Mouse (Mus musculus): ENCODE results near the gene Lrrk1. TPM values are rescaled to one million over a fixed set of nuclear protein-coding genes. Genes with fewer than 3 reads are reported as not detected.

Lrrk1 gene
- total RNA-seq, 2 experiments from 2014 or later: 3.8 to 4.2 TPM

DNA sequence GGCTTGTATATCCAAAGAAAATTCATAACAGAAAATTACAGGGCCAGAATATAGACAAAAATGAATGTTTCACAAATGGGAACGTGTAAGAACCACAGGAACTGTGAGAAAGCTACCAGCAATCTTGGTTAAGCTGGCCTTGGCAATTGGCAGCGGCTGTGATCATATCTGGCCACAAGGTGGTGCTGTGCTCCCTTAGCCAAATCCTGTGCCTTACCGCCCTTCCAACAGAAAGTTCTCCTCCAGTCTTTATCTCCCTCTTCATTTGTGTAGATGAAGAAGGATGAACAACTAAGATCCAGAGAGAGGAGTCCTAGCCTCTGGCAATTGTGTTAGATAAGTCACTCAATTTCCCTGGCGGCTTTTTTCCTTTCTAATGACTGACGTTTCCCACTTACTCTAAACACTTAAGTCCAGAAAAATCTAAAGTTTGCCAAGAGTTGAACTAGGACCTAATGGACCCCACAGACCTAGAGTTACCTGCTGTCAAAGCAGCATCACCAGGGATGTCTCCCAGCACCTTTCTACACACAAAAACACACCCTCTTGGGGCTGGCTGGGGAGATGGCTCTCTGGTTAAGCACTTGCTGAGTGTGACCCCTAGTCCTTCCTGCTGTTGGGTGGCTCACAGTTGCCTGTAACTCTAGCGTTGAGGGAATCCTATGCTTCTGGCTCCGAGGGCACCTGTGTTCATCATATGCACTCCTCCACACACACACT lies 78.0 kb downstream of the Lrrk1 start:
- DNase-seq (ENCODE audit: extremely low spot score in 1 of 2, low spot score in 2 of 2): peak; percentile 55 to 56
- intact Hi-C loops (cut with DNase I): loop anchor here (2.0 kb wide), 2 partner anchors 79 to 351 kb away; partner anchors contain the start of gene Lrrk1

DNA sequence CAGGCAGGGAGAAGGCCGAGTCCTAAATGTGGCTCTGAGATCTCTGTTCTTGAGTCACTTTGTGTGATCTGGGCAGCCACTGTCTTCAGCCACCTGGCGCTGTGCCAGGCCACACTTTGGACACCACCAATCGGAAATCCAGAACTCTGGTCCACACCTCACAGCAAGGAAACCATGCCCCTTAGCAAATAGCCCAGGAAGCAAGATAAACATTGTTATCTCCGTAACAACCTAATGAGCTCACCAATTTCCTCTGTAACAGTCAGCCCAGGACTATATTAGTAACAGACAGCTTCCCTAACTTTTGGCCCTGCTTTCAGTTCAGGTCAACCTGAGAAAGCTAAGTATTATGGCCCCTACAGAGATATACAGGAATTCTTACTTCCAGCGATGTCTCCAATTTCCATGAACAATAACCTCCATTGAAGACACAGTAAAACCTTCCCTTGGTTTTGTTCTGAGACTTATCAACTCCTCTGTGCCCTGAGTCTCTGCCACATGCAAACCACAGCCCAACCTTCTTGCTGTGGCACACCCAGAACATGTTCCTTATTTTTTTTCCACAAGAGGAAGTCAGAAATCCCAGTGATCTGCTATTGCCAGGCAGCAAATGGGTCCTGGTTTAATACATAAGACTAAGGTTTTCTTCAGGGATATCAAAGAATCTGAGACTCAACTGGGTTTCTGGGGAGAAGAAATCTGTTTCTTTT lies 78.8 kb downstream of the Lrrk1 start:
- intact Hi-C loops (cut with DNase I): loop anchor here (2.0 kb wide), 1 partner anchor 351 kb away; no protein-coding TSS in a partner anchor
- no peak for DNase-seq (ENCODE audit: extremely low spot score in 1 of 2, low spot score in 2 of 2)

DNA sequence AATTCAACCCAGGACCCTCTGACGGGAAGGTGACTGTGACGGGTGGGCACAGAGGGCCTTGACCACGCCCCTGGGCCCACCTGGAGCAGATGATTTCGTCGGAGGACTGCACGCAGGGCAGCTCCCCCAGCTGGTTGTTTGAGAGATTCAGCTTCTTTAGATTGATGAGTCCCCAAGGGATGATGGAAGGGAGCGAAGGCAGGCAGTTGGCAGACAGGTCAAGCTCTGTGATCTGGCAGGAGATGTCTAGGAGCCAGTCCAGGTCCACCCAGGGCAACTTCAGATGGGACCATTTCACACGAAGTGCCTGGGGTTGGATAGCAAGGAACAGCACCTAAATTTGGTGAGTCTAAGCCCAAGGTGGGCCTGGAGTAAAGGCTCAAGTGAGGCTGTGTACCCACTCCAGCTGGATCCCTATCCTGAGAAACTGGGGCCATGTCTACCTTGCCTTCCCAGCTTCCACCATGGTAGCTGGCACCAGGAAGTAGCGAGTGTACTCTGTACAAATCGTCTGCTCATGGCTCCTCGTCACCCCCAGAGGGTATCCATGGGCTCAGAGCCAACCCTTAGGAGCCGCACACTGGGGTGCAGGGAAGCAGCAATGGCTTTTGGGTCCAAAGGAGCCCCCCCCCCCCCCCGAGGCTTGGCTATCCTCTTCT lies 79.4 kb downstream of the Lrrk1 start:
- no peak for DNase-seq (ENCODE audit: extremely low spot score in 1 of 2, low spot score in 2 of 2)
- intact Hi-C loops (cut with DNase I): loop anchor here (2.0 kb wide), 1 partner anchor 352 kb away; no protein-coding TSS in a partner anchor

DNA sequence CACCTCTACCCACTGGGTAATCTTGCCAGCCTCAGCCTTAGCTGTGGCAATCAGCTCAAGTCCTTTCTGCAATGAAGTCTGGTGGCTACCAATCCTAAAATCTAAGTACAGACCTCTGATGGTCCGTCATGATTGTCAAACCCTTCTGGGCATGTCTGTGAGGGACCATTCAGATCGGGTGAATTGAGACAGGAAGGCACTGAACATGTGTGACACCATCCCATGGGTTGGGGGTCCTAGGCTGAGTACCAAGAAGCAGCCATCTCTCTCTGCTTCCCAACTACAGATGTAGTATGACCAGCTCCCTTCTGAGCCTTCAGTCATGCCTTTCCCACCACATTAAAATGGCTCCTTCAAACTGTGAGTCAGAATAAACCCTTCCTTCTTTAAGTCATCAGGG lies 80.4 kb downstream of the Lrrk1 start:
- intact Hi-C loops (cut with DNase I): loop anchor here (2.0 kb wide), 1 partner anchor 353 kb away; no protein-coding TSS in a partner anchor
- DNase-seq (ENCODE audit: extremely low spot score in 1 of 2, low spot score in 2 of 2): no peak

DNA sequence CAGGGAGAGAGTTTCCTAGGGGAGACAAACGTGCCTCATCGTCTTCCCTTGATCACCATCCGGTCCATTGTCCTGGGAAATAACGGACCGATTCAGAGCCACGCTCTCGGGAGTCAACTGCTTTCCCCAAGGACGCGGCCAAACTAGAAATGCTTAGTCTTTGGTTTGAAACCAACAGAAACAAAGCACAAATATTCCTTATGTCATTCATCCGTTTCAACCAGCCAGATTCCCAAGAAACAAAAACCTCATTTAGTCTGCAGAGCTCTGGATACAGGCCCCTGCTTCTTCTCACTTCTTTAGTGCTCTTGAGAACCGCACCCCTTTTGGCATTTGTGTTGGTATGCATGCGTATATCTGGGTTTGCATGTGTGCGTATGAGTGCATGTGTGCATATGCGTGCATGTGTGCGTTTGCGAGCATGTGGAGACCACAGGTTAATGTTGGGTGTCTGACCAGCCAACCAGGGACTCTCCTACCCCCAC lies 82.4 kb downstream of the Lrrk1 start:
- intact Hi-C loops (cut with DNase I): no loop called here
- DNase-seq (ENCODE audit: extremely low spot score in 1 of 2, low spot score in 2 of 2): no peak

DNA sequence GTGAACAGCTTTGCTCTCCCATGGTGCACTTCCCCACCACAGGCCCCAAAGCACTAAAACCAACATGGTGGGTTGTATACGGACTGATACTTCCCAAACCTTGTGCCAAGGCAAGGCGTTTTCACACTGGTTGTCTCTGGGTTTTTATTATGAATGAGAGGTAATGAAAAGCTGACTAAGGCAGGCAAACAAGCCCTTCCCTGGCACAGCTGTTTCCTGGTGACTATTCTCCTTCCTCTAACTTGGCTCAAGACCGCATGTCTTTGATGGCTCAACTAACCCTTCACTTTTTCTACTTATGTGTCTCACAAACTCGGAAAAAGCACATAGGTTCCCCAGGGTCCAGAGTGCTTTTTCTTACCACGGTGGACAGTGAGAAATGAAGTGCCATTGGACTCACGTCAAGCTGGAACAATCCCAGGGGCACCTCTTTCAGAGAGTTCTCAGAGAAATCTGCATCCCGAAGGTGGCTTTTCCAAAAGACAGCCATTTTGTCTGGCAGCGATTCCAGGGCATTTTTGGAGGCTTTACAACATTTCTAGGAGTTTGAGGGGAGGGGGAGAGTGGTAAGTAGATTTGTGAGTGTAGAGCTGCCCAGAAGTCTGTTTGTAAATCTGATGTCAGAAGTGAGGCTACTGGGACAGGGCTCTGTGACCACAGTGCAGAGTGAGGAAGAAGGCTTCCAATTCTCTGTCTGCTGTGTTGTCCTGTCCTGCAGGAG lies 83.0 kb downstream of the Lrrk1 start:
- intact Hi-C loops (cut with DNase I): no loop called here
- DNase-seq (ENCODE audit: extremely low spot score in 1 of 2, low spot score in 2 of 2): no peak

DNA sequence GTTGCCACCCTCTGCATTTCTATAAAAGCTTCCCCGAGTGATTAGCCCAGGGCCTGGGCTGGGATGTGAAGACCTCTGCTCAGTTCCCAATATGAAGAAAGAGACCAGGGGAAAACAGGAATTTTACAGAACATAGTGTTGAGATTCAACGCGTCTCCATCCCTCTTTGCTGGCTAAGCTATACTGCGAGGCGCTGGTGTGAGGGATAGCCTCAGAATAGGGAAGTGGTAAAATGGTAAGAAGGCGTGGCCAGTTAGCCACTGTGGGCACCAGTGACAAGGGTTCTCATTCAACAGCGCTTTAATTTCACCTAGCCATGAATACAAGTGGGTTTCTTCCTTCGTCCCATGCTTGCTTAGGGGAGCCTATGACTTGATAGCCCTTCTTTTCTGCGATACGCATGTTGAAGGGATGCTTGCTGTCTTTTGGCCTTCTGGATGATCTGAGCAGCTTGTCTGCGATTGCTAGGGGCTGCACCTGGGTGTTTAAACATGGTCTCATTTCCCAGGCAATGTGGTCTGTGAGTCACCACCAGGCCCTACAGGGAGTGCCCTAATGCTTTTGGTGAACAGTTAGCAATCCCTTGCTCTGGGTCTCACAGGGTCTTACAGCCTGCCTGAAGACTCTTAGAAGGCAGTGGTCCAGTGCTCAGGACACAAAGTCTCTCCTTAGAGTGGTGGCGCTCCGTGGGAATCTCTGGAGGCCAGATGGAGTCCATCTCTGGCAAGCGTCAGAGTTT lies 84.1 kb downstream of the Lrrk1 start:
- intact Hi-C loops (cut with DNase I): no loop called here
- no peak for DNase-seq (ENCODE audit: extremely low spot score in 1 of 2, low spot score in 2 of 2)

DNA sequence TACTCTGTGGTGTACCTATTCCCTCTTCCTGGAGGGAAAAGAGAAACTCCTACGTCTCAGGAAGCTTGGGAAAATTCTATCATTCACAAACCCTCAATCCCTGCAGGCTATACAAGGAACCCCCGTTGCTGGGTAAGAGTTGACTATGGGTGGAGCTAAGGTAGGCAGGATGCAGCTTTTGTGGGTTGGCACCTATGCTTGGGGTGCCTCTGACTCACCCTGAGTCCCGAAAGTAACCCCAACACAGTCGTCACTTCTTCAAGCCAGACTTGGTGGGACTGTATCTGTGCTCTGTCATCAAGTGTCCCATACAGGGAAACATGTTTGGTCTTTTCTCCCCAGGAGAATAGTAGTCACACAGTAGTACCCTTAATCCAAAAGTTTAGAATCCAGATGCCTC lies 86.7 kb downstream of the Lrrk1 start:
- no peak for DNase-seq (ENCODE audit: extremely low spot score in 1 of 2, low spot score in 2 of 2)
- intact Hi-C loops (cut with DNase I): no loop called here

DNA sequence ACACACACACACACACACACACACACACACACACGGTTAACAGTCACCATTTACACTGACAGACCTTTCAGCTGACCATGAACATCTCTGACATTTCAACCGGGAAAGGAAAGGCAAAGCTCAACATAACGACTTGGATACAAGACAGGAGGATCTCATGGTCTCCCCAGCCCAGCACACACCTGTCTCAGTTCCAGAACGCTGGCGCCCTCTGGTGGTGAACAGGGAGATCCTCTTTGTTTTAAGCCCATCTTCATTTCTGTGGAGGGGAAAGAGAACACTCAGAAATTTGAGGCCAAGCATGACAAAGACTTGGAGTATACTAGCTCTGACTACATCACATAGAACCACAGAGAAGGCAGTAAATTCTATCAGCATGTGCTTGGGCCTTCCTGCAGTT lies 87.5 kb downstream of the Lrrk1 start:
- intact Hi-C loops (cut with DNase I): loop anchor here (1.0 kb wide), 1 partner anchor 198 kb away; no protein-coding TSS in a partner anchor
- peak; percentile 67 to 90 for DNase-seq (ENCODE audit: extremely low spot score in 1 of 2, low spot score in 2 of 2)

DNA sequence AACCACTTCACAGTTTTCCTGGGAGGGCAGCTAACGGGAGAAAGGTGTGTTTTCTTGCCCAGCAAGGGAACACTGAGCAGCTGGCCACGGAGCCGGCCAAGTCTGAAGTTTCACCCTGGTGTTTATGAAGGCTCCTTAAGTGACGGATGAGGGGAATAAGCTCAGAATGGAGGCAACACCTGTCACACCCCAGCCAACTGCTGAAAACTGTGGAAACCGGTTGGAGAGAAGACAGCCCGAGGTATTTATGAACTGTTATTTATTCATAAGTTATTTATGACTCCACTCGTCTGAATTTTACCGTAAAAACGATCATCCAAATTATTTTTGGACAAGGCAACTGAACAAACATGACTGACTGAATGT lies 90.5 kb downstream of the Lrrk1 start:
- intact Hi-C loops (cut with DNase I): no loop called here
- no peak for DNase-seq (ENCODE audit: extremely low spot score in 1 of 2, low spot score in 2 of 2)

DNA sequence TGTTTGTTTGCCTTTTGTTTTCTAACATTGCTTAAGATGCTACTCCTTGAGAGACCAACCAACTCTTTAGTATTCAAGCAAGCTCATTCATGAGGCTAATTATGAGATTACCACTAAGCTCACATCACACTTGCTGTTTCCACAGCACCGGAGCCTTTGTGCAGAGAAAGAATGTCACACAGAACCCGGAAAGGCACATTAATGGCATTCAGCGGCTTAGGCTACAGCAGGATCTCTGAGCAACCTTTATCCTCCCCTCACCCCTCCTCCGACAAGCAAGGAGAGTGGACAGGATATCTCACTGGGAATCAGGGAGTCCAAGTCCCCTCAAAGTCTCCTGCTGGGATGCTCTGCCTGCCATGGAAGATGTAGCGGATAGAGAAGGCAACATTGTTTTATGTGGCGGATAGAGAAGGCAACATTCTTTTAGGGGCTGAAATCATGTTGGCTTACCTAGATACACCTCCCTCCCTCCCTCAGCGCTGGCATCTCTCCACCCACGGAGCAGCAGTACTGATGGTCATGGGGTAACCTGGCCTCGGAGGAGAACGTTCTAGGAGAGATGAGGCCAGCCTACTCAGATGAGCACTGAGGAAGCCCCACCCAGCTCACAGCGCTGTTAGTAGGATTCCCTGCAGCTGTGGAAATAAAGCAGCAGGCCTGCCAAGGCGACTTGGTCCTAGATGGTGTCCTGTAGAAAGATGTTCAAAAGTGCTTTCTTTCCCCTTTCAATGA lies 91.1 kb downstream of the Lrrk1 start:
- no peak for DNase-seq (ENCODE audit: extremely low spot score in 1 of 2, low spot score in 2 of 2)
- intact Hi-C loops (cut with DNase I): no loop called here

DNA sequence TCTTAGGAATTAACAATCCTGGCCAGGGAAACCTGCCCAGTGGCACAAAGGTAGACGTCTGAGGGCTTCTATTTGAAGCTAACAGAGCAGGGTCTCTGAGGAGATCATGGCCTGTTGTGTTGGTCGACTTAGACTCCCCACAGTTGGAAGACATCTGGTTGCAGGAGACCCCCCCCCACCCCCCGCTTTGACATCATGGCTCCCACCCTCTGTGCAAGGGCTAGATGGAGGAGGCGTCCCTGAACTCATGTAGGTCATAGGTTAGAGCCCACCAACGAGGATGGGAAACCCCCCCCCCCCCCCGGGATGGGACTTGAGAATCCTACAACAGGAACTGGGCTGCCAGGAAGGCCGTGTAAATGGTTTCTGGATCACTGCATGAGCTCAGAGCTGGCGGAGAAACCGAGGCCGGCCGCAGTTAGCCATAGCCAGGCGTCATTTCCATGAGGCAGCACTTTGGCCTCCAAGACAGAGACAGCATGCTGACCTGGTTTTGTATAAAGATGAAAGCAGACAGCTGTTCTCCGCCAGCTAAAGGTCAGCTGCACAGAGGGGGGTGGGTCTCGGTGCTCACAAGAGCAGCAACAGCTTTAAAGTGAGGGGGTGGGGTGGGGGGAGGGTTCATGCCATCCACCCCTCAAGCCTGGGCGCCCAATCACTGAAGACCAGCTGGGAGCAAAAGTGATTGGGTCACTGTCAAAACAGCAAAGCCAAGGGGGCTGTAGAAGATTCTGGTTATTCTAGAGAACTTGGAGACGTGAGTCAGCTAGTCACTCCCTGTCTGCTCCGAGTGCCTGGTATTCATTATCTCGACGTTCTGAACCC lies 95.4 kb downstream of the Lrrk1 start:
- peak in 1 of 2 experiments; percentile 58 for DNase-seq (ENCODE audit: extremely low spot score in 1 of 2, low spot score in 2 of 2)
- intact Hi-C loops (cut with DNase I): no loop called here

DNA sequence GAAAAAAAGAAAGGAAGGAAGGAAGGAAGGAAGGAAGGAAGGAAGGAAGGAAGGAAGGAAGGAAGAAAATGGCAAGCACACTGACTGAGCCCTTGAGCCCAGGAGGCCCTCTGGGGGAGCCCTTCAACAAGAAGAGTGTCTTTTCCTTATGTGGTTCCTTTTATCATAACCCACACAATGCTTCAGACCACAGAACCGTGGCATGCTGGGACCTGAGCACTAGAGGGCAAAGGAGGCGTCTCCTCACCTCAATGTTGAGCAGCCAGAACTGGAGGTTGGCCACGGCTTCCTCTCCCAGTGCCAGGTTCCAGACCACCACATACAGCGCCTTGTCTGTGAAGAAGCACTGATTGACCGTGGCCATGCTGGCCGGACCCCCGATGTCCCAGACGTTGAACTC lies 96.1 kb downstream of the Lrrk1 start:
- intact Hi-C loops (cut with DNase I): no loop called here
- DNase-seq (ENCODE audit: extremely low spot score in 1 of 2, low spot score in 2 of 2): no peak

DNA sequence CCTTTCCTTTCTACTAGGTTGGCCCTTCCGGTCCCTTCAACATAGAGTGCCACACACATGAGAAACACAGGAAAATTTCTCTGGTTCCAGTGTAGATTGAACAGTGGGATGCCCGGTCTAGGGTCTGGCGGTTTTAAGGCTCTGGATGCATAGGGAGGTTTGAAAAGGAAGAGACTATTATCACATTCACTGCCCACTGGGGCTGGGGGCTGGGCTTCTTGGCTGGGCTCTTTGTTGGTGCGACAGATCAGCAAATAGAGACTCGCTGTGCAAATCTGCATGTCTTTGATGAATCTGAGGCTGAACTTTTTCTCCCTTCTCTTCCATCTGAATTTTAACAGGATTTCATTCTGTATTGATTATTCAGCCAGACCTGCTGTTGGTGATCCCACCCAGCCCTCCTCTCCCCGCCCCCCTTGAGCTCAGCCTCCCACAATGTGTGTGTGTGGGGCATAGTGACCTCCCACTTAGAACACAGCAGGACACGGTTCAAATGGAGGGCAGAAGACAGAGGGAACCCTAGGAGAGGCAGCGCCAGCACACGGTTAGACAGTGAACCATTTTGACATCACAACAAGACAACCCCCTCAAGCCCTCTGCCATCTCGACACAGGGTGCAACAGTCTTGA lies 105.1 kb downstream of the Lrrk1 start:
- intact Hi-C loops (cut with DNase I): no loop called here
- no peak for DNase-seq (ENCODE audit: extremely low spot score in 1 of 2, low spot score in 2 of 2)

DNA sequence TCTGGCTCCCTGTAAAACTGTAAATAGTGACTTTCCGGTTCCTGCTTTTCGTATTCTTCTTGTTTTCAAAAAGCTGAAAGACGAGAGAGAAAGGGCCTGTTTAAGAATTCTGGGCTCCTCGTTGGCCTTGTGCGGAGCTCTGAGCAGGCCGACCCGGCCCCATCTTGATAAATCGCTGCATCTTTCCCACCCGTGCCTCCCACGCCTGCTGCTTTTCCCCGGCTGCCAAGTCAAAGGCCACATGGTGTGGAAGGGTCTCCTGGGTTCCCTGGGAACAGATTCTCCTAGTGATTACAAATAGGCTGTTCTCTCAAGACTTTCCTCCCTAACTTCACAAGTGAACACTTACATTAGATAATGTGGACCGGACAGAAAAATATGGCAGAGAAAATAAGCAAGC lies 105.9 kb downstream of the Lrrk1 start:
- DNase-seq (ENCODE audit: extremely low spot score in 1 of 2, low spot score in 2 of 2): no peak
- intact Hi-C loops (cut with DNase I): no loop called here

DNA sequence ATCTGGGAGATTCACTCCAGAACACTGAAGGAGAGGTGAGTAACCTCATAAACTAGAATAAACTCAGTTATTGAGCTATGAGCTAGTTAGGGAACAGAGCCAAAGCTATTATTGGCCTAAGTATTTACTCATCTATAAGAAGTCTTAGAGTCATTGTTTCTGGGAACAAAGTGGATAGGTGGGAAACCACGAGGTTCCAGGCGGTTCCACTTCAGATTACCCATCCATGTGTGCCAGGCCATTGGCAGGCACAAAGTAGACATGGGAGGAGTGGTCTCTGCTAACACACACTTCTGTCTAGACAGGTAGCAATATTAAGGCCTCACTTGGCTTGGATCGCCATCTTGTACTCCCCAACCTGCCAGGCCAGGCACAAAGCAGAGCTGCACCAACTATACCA lies 110.1 kb downstream of the Lrrk1 start:
- intact Hi-C loops (cut with DNase I): no loop called here
- DNase-seq (ENCODE audit: extremely low spot score in 1 of 2, low spot score in 2 of 2): no peak

DNA sequence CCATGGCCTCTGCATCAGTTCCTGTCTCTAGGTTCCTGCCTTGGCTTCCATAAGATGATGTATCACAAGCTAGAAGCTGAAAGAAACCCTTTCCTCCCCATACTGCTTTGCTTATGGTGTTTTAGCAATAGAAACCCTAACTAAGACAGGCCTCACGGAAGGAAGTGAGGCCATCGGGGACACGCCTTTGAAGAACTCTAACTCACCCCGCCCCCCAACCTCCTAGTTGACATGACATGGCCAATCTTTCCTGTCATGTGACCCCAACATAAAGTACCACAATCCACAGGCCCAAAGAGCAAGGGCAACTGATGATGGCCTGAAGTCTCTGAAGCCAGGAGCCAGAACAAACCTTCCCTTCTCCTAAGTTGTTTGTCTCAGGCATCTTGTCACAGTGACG lies 114.7 kb downstream of the Lrrk1 start:
- DNase-seq (ENCODE audit: extremely low spot score in 1 of 2, low spot score in 2 of 2): no peak
- intact Hi-C loops (cut with DNase I): no loop called here

All from left cerebral cortex, postnatal 10 days (tissue).